Mouse (Mus musculus): ENCODE data around the gene Klc1.

DNA sequence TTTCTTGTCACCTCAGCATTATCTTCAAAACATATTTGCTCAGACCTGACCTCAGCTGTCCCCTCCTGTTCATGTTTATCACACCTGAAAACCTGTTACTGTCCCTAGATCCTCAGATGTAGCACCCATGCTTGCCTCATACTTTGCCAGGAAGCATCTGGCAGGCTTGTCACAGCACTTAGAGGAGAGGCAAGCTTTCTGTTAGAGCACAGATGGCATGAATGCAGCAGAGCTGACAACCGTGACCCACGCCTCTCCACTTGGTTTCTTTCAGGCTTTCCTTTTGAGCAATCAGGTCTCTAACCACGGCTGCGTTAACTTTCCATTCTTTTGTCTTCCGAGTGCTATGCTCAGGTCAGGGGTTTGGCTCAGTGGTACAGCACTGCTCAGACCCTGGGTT, 70.8 kb downstream of the Klc1 start:
- TF ChIP-seq POLR2A (IDR thresholded peaks at IDR 0.05; ENCODE audit: low read depth, low read length) (no peak), CTCF (IDR thresholded peaks at IDR 0.05; ENCODE audit: borderline replicate concordance, insufficient read depth, low read length) (no peak)

Data from embryonic fibroblast, embryonic 13.5 days (primary cell).